Mouse (Mus musculus) forebrain, embryonic 10.5 days (tissue): ENCODE data around the gene Lyrm7. TPM values are rescaled to one million over a fixed set of nuclear protein-coding genes. Genes with fewer than 3 reads are reported as not detected.

Experiments
- DNase-seq: peaks from one replicate; pipeline ENCODE4 v3.0.0-alpha.2; 2017; ENCODE audit warnings: low spot score; ENCODE audit errors: extremely low spot score
- H3K27ac ChIP-seq: fragments of 300-500 bp; sonication (generic); 2 replicates; pipeline ENCODE4 v1.5.1; 2016; ENCODE audit warnings: mild to moderate bottlenecking
- H3K27me3 ChIP-seq: fragments of 300-500 bp; sonication (generic); 2 replicates; pipeline ENCODE4 v1.6.1; 2016; ENCODE audit warnings: mild to moderate bottlenecking; ENCODE audit not compliant: poor library complexity, severe bottlenecking
- H3K36me3 ChIP-seq: fragments of 300-500 bp; sonication (generic); replicated peaks from 2 replicates; pipeline ENCODE4 v1.6.1; 2016; ENCODE audit warnings: mild to moderate bottlenecking, moderate library complexity
- H3K4me1 ChIP-seq: fragments of 300-500 bp; sonication (generic); 2 replicates; pipeline ENCODE4 v1.6.1; 2016
- H3K4me3 ChIP-seq: fragments of 300-500 bp; sonication (generic); 2 replicates; pipeline ENCODE4 v1.5.1; 2016; ENCODE audit warnings: mild to moderate bottlenecking, moderate library complexity
- H3K9me3 ChIP-seq: fragments of 300-500 bp; sonication (generic); 2 replicates; pipeline ENCODE4 v1.6.1; 2016; ENCODE audit warnings: mild to moderate bottlenecking, moderate library complexity
- WGBS: fragments of 180-500 bp; shearing (Covaris S2); methylation state at CpG from one replicate; pipeline ENCODE4 v1.1.7; 2016; 5-methylcytosine and 5-hydroxymethylcytosine counted together
- polyA plus RNA-seq: library from polyadenylated mRNA; unstranded; fragments of >200 nt; fragmentation: Nextera tagmentation; extraction: Ambion mirVana; gene quantifications from 2 replicates; pipeline ENCODE4 v1.2.1, GENCODE M21; 2016

Lyrm7 gene
- polyA plus RNA-seq, 1 experiment from 2014 or later = 8.0 TPM

GRCm38 (mm10) chr11:54876031-54876430, 15.3 kb upstream of the Lyrm7 start:
- WGBS = 93% methylated on average over 5 of the region's 5 CpGs
- Histone ChIP-seq H3K36me3 (peaks cover 46% of the 10 kb centered on the region), H3K4me1 (peaks cover 4% of the 10 kb centered on the region), H3K9me3 (no peaks in the 10 kb centered on the region), H3K27ac (no peak overlapping the region), H3K27me3 (no peaks in the 10 kb centered on the region), H3K4me3 (no peak overlapping the region)
- no peak for DNase-seq

GRCm38 (mm10) chr11:54871831-54872537, 11.3 kb upstream of the Lyrm7 start:
- peaks cover 25% of the 10 kb centered on the region for H3K4me1 ChIP-seq
- no peak for DNase-seq
- no peaks in the 10 kb centered on the region for H3K9me3 ChIP-seq
- peaks cover 76% of the 10 kb centered on the region for H3K36me3 ChIP-seq
- 85% methylated on average over 7 of the region's 7 CpGs for WGBS
- H3K27me3 ChIP-seq = no peaks in the 10 kb centered on the region
- H3K27ac ChIP-seq = no peak overlapping the region
- no peak overlapping the region for H3K4me3 ChIP-seq

- Histone ChIP-seq H3K27ac (no peak overlapping the region), H3K27me3 (no peaks in the 10 kb centered on the region), H3K9me3 (no peaks in the 10 kb centered on the region), H3K36me3 (peaks cover 64% of the 10 kb centered on the region), H3K4me1 (peaks cover 37% of the 10 kb centered on the region), H3K4me3 (no peak overlapping the region)
- no peak for DNase-seq
- WGBS = 93% methylated on average over 3 of the region's 3 CpGs
Observed at GRCm38 (mm10) chr11:54869318-54869717, 8.6 kb upstream of the Lyrm7 start.

- Histone ChIP-seq H3K27me3 (no peaks in the 10 kb centered on the region), H3K36me3 (peaks cover 55% of the 10 kb centered on the region), H3K4me1 (peaks cover 37% of the 10 kb centered on the region), H3K9me3 (no peaks in the 10 kb centered on the region), H3K4me3 (peak overlapping the region; percentile 97), H3K27ac (no peak overlapping the region)
- no peak for DNase-seq
- 77% methylated on average over 2 of the region's 2 CpGs for WGBS
Observed at GRCm38 (mm10) chr11:54868445-54868844, 7.7 kb upstream of the Lyrm7 start.

- no peak for DNase-seq
- no peaks in the 10 kb centered on the region for H3K27me3 ChIP-seq
- peak overlapping the region; percentile 97 for H3K4me3 ChIP-seq
- H3K9me3 ChIP-seq = no peaks in the 10 kb centered on the region
- WGBS = 88% methylated on average over 3 of the region's 3 CpGs
- no peak overlapping the region for H3K27ac ChIP-seq
- H3K36me3 ChIP-seq = peaks cover 50% of the 10 kb centered on the region
- H3K4me1 ChIP-seq = peaks cover 39% of the 10 kb centered on the region
Observed at GRCm38 (mm10) chr11:54867903-54868434, 7.3 kb upstream of the Lyrm7 start.

GRCm38 (mm10) chr11:54867049-54867385, 6.3 kb upstream of the Lyrm7 start:
- 7% methylated on average over 5 of the region's 5 CpGs for WGBS
- Histone ChIP-seq H3K27me3 (no peaks in the 10 kb centered on the region), H3K9me3 (no peaks in the 10 kb centered on the region), H3K4me1 (peaks cover 42% of the 10 kb centered on the region), H3K27ac (peak overlapping the region; percentile 99), H3K36me3 (peaks cover 41% of the 10 kb centered on the region), H3K4me3 (peak overlapping the region; percentile 97)
- no peak for DNase-seq

GRCm38 (mm10) chr11:54866119-54867048, 5.7 kb upstream of the Lyrm7 start, which contains the start of gene Hint1:
TSS of gene Hint1 (plus strand) at chr11:54866383.
- peak; percentile 90 for DNase-seq
- Histone ChIP-seq H3K27ac (peak within 1 kb of the TSS; percentile 99), H3K4me1 (peaks cover 43% of the 10 kb centered on the region), H3K9me3 (no peaks in the 10 kb centered on the region), H3K27me3 (no peaks in the 10 kb centered on the region), H3K4me3 (peak within 1 kb of the TSS; percentile 97), H3K36me3 (peaks cover 34% of the 10 kb centered on the region)
- WGBS = under 1% methylated on average over 107 of the region's 107 CpGs

- WGBS = 74% methylated on average over 6 of the region's 6 CpGs
Observed at GRCm38 (mm10) chr11:54865330-54866085, 4.8 kb upstream of the Lyrm7 start.

GRCm38 (mm10) chr11:54862621-54863520, 2.2 kb upstream of the Lyrm7 start:
- peak; percentile 38 for DNase-seq
- H3K4me1 ChIP-seq = peaks cover 46% of the 10 kb centered on the region
- no peaks in the 10 kb centered on the region for H3K27me3 ChIP-seq
- H3K4me3 ChIP-seq = no peak overlapping the region; the same call in 1 of the 2 replicates
- 0 out of 2 replicates have a peak, but pooled peaks cover 1% of the 10 kb centered on the region for H3K36me3 ChIP-seq
- 46% methylated on average over 10 of the region's 10 CpGs for WGBS
- no peaks in the 10 kb centered on the region for H3K9me3 ChIP-seq
- no peak overlapping the region; the same call in 1 of the 2 replicates for H3K27ac ChIP-seq

More at GRCm38 (mm10) chr11:54865330-54866085, 4.8 kb upstream of the Lyrm7 start:
- Histone ChIP-seq H3K4me3 (peak overlapping the region; percentile 97), H3K36me3 (peaks cover 26% of the 10 kb centered on the region), H3K4me1 (peaks cover 49% of the 10 kb centered on the region), H3K9me3 (no peaks in the 10 kb centered on the region), H3K27ac (peak overlapping the region; percentile 99), H3K27me3 (no peaks in the 10 kb centered on the region)
- no peak for DNase-seq

- Histone ChIP-seq H3K4me1 (peaks cover 37% of the 10 kb centered on the region), H3K27me3 (no peaks in the 10 kb centered on the region), H3K4me3 (peak overlapping the region; percentile 73; the same call in 1 of the 2 replicates), H3K9me3 (no peaks in the 10 kb centered on the region), H3K27ac (peak overlapping the region; percentile 92), H3K36me3 (no peaks in the 10 kb centered on the region)
- 93% methylated on average over 5 of the region's 5 CpGs for WGBS
- no peak for DNase-seq
Observed at GRCm38 (mm10) chr11:54861471-54862420, 1.0 kb upstream of the Lyrm7 start.
